In the genomic region with DNA sequence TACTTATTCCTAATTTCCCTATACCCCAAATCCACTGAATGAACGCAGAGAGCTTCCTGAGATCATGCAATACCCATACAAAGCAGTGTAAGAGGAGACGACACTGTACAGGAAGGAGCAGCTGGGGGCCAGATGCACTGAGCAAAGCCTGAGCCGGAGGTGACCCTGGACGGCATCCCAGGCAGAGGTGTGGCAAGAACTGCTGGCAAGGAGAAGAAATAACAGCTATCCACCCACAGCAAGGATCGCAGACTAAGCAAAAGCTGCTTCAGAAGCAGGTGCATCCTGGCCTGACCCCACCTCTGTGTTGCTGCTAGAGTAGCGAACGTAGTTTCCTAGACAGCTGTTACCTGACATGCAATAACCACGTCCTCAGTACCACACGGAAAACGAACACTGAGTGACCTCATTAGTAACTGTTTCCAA, we compare ENCODE assay signal across 10 mouse cellular contexts. TPM values are rescaled to one million over a fixed set of nuclear protein-coding genes. Genes with fewer than 3 reads are reported as not detected.
DNase-seq lines count a peak whose midpoint lies in the region; ATAC-seq and TF ChIP-seq lines count a peak whose summit lies in the region.
"Had no signal": no experiment of that assay in that cellular context is flagged by ENCODE, and none has a peak within 500 bp of the region (broad histone marks: within the 10 kb centered on the region; RNA-seq: fewer than 3 reads in every experiment).

No protein-coding gene starts in this region.

- H3K9ac ChIP-seq in heart, adult 2 months (ENCODE audit: low read depth, low read length), result no peak overlapping the region
- H3K9ac ChIP-seq in heart, embryonic 12.5 days, result no peak overlapping the region
- H3K9ac ChIP-seq in neural tube, embryonic 15.5 days (replicated peaks), result no peak overlapping the region
- H3K9ac ChIP-seq: embryonic facial prominence, embryonic 13.5 days; midbrain, embryonic 12.5 days had no signal

- no peak for TF ChIP-seq POLR2A in heart, adult 2 months (IDR thresholded peaks at IDR 0.05; ENCODE audit: insufficient read depth, low read depth, low read length)
- TF ChIP-seq POLR2A in myocyte (IDR thresholded peaks at IDR 0.05; ENCODE audit: insufficient read length, low read depth), result peak; percentile 27

- no peaks in the 10 kb centered on the region for H3K9me3 ChIP-seq in heart, embryonic 12.5 days (replicated peaks)
- no peaks in the 10 kb centered on the region for H3K9me3 ChIP-seq in neural tube, embryonic 15.5 days (replicated peaks)
- H3K9me3 ChIP-seq: embryonic facial prominence, embryonic 13.5 days; midbrain, embryonic 12.5 days had no signal

- peak; percentile 61; the same call in 1 of the 2 replicates for TF ChIP-seq EP300 in heart, adult 2 months (IDR thresholded peaks at IDR 0.05; ENCODE audit: insufficient read depth, low read depth, low read length)

- ATAC-seq in heart, embryonic 12.5 days (ENCODE audit: insufficient number of reproducible peaks, low FRiP score), result no peak
- no peak for ATAC-seq in neural tube, embryonic 15.5 days (ENCODE audit: low FRiP score)

- no peak overlapping the region for H3K4me2 ChIP-seq in heart, embryonic 12.5 days
- peak overlapping the region; percentile 72 for H3K4me2 ChIP-seq in myocyte (ENCODE audit: low read depth)
- no peak overlapping the region for H3K4me2 ChIP-seq in neural tube, embryonic 15.5 days
- H3K4me2 ChIP-seq: embryonic facial prominence, embryonic 13.5 days; midbrain, embryonic 12.5 days had no signal

- TF ChIP-seq CTCF in heart, adult 2 months (IDR thresholded peaks at IDR 0.05), result no peak

- H3K36me3 ChIP-seq in heart, adult 2 months (ENCODE audit: control insufficient read depth, insufficient read depth, low read length), result no peaks in the 10 kb centered on the region
- H3K36me3 ChIP-seq in heart, embryonic 12.5 days, result peaks cover 21% of the 10 kb centered on the region
- H3K36me3 ChIP-seq in myocyte (ENCODE audit: control insufficient read depth, insufficient read depth), result no peaks in the 10 kb centered on the region
- H3K36me3 ChIP-seq in neural tube, embryonic 15.5 days, result peaks cover 6% of the 10 kb centered on the region; the same call in 1 of the 2 replicates
- H3K36me3 ChIP-seq: midbrain, embryonic 12.5 days had no signal

- no peak overlapping the region for H3ac ChIP-seq in myocyte (ENCODE audit: control insufficient read depth, insufficient read length)

- no peaks in the 10 kb centered on the region; the same call in 1 of the 2 replicates for H3K79me2 ChIP-seq in heart, adult 2 months (replicated peaks; ENCODE audit: control insufficient read depth, insufficient read depth, low read length)
- no peaks in the 10 kb centered on the region for H3K79me2 ChIP-seq in myocyte (ENCODE audit: control insufficient read depth, insufficient read depth)

- no peak overlapping the region for H3K27ac ChIP-seq in heart, adult 2 months
- no peak overlapping the region for H3K27ac ChIP-seq in heart, embryonic 12.5 days (ENCODE audit: poor library complexity, severe bottlenecking)
- no peak overlapping the region for H3K27ac ChIP-seq in neural tube, embryonic 15.5 days (replicated peaks)
- H3K27ac ChIP-seq: embryonic facial prominence, embryonic 13.5 days; midbrain, embryonic 12.5 days had no signal

- WGBS in heart, adult 2 months, result 20% methylated on average over 10 of the region's 10 CpGs
- 65% methylated on average over 10 of the region's 10 CpGs for WGBS in heart, embryonic 12.5 days
- WGBS in neural tube, embryonic 15.5 days, result 68% methylated on average over 10 of the region's 10 CpGs

- peaks cover 5% of the 10 kb centered on the region for H3K4me1 ChIP-seq in heart, adult 2 months (ENCODE audit: control insufficient read depth, insufficient read depth, low read length)
- peaks cover 12% of the 10 kb centered on the region for H3K4me1 ChIP-seq in heart, embryonic 12.5 days (replicated peaks)
- no peaks in the 10 kb centered on the region for H3K4me1 ChIP-seq in neural tube, embryonic 15.5 days
- H3K4me1 ChIP-seq: midbrain, embryonic 12.5 days had no signal

- H3K4me3 ChIP-seq in heart, adult 2 months, result no peak overlapping the region
- H3K4me3 ChIP-seq in heart, embryonic 12.5 days, result no peak overlapping the region
- no peak overlapping the region for H3K4me3 ChIP-seq in myocyte
- H3K4me3 ChIP-seq in neural tube, embryonic 15.5 days (replicated peaks), result no peak overlapping the region
- H3K4me3 ChIP-seq: embryonic facial prominence, embryonic 13.5 days; midbrain, embryonic 12.5 days had no signal

- no peaks in the 10 kb centered on the region for H3K27me3 ChIP-seq in heart, adult 2 months (ENCODE audit: control insufficient read depth, insufficient read depth, low read length)
- H3K27me3 ChIP-seq in heart, embryonic 12.5 days (replicated peaks), result no peaks in the 10 kb centered on the region
- no peaks in the 10 kb centered on the region for H3K27me3 ChIP-seq in myocyte (ENCODE audit: control insufficient read depth, insufficient read depth, insufficient read length)
- H3K27me3 ChIP-seq in neural tube, embryonic 15.5 days (replicated peaks), result no peaks in the 10 kb centered on the region
- H3K27me3 ChIP-seq: embryonic facial prominence, embryonic 13.5 days; midbrain, embryonic 12.5 days had no signal

- DNase-seq in heart, adult 2 months, result peak; percentile 62 to 76
- peak; percentile 83 for DNase-seq in adrenal gland, postnatal 14 days
- DNase-seq in heart, postnatal 25 days (ENCODE audit: low spot score), result peak; percentile 34
- DNase-seq in left cerebral cortex, adult 9 months (ENCODE audit: low spot score in 2 of 2), result no peak
- DNase-seq in Muller cell, postnatal 12 days (ENCODE audit: inconsistent ontology term), result no peak

- intact Hi-C loops in heart, adult 2 months (cut with DNase I), result loop anchor here (5.0 kb wide), 1 partner anchor 111 kb away; no protein-coding TSS in a partner anchor
- intact Hi-C loops in heart, postnatal 25 days (cut with DNase I), result no loop called here

TF ChIP-seq in myocyte, 11 proteins besides CTCF, POLR2A, EP300 and RAD21:
- TF ChIP-seq TCF3 (IDR thresholded peaks at IDR 0.05; ENCODE audit: insufficient read length, low read depth) (peak; percentile 91), USF1 (IDR thresholded peaks at IDR 0.05; ENCODE audit: low read depth) (no peak), MYOD1 (IDR thresholded peaks at IDR 0.05; ENCODE audit: control insufficient read depth in 1 of 3, insufficient read length in 2 of 3, low read depth in 2 of 3) (peak; percentile 73 to 96 (median 92)), MYOG (IDR thresholded peaks at IDR 0.05; ENCODE audit: control insufficient read depth in 1 of 3, insufficient read depth in 1 of 3, insufficient read length in 2 of 3, low read depth in 2 of 3) (peak; percentile 83 to 96 (median 88)), TCF12 (IDR thresholded peaks at IDR 0.05; ENCODE audit: insufficient read depth, poor library complexity, severe bottlenecking) (peak; percentile 96), E2F4 (IDR thresholded peaks at IDR 0.05; ENCODE audit: insufficient read depth) (no peak), POLR2AphosphoS2 (IDR thresholded peaks at IDR 0.05; ENCODE audit: insufficient read length, low read depth) (no peak), SRF (IDR thresholded peaks at IDR 0.05; ENCODE audit: control insufficient read depth, insufficient read length, low read depth) (peak; percentile 31), MAX (IDR thresholded peaks at IDR 0.05; ENCODE audit: low read depth) (no peak), CEBPB (IDR thresholded peaks at IDR 0.05; ENCODE audit: insufficient read depth, poor library complexity, severe bottlenecking) (peak; percentile 97), REST (IDR thresholded peaks at IDR 0.05; ENCODE audit: insufficient read depth, insufficient read length) (no peak)

RNA-seq across cellular contexts. Expression of gene Zfyve21, which starts 39.1 kb away (rescaled TPM):
- total RNA-seq in heart, adult 2 months (2021), result 10 to 100 TPM; 65.1 to 74.8 TPM
- polyA plus RNA-seq in heart, adult 2 months (2012; rRNA removed), result 71.9 and 89.6 TPM in 2 replicates
- 70.6 and 71.9 TPM in 2 replicates for polyA plus RNA-seq in heart, embryonic 12.5 days (2016; fragmentation: Nextera tagmentation; extraction: Ambion mirVana)
- 91.0 and 96.9 TPM in 2 replicates for total RNA-seq in adrenal gland, postnatal 14 days (2021)
- 10 to 100 TPM; 61.1 to 66.7 TPM for total RNA-seq in heart, postnatal 25 days (2021)
- 77.7 TPM for polyA plus RNA-seq in myocyte (2012; fragmentation: generic; extraction: Trizol)
- 39.8 and 64.0 TPM in 2 replicates for polyA plus RNA-seq in neural tube, embryonic 15.5 days (2015; fragmentation: Nextera tagmentation; extraction: Ambion mirVana)

RNA-seq across cellular contexts. Expression of gene Xrcc3, which starts 39.4 kb away (rescaled TPM):
- total RNA-seq in heart, adult 2 months (2021), result 1 to 10 TPM; 1.4 to 1.8 TPM
- 2.1 and 2.8 TPM in 2 replicates for polyA plus RNA-seq in heart, adult 2 months (2012; rRNA removed)
- polyA plus RNA-seq in heart, embryonic 12.5 days (2016; fragmentation: Nextera tagmentation; extraction: Ambion mirVana), result 6.1 and 8.1 TPM in 2 replicates
- total RNA-seq in adrenal gland, postnatal 14 days (2021), result 18.6 and 20.8 TPM in 2 replicates
- total RNA-seq in heart, postnatal 25 days (2021), result 1 to 10 TPM; 1.9 to 2.2 TPM
- 4.9 TPM for polyA plus RNA-seq in myocyte (2012; fragmentation: generic; extraction: Trizol)
- polyA plus RNA-seq in neural tube, embryonic 15.5 days (2015; fragmentation: Nextera tagmentation; extraction: Ambion mirVana), result 2.5 and 4.6 TPM in 2 replicates

RNA-seq across cellular contexts. Expression of gene Ppp1r13b, which starts 54.9 kb away (rescaled TPM):
- total RNA-seq in heart, adult 2 months (2021), result 10 to 100 TPM; 18.0 to 18.1 TPM
- polyA plus RNA-seq in heart, adult 2 months (2012; rRNA removed), result 11.8 and 16.6 TPM in 2 replicates
- 17.9 and 19.8 TPM in 2 replicates for polyA plus RNA-seq in heart, embryonic 12.5 days (2016; fragmentation: Nextera tagmentation; extraction: Ambion mirVana)
- 17.5 and 22.0 TPM in 2 replicates for total RNA-seq in adrenal gland, postnatal 14 days (2021)
- 10 to 100 TPM; 17.4 to 19.1 TPM for total RNA-seq in heart, postnatal 25 days (2021)
- 7.4 TPM for polyA plus RNA-seq in myocyte (2012; fragmentation: generic; extraction: Trizol)
- polyA plus RNA-seq in neural tube, embryonic 15.5 days (2015; fragmentation: Nextera tagmentation; extraction: Ambion mirVana), result 32.1 and 33.5 TPM in 2 replicates

Comparison
In these comparisons a context has a peak if more than half of its experiments do, and no peak if none do; other contexts are left out.
1. DNase-seq: peak in heart, adult 2 months (2 of 2), adrenal gland, postnatal 14 days (single experiment) and heart, postnatal 25 days (single experiment); none in left cerebral cortex, adult 9 months (0 of 2) and Muller cell, postnatal 12 days (single experiment).